Mouse (Mus musculus) cerebellum, adult (tissue): ENCODE measurements at regions not wholly inside any gene's neighbourhood (a gene's known extent, or its start where the extent isn't known, plus 50 kb on each side); places are given as distances from the start of the nearest gene placed in this dataset.

Experiments
- ATAC-seq: cut with Nextera tagmentation; 2 replicates; pipeline ENCODE4 v1.9.2; 2017; ENCODE audit warnings: mild to moderate bottlenecking, moderate library complexity, mixed read lengths; ENCODE audit not compliant: insufficient number of reproducible peaks, low FRiP score, low TSS enrichment

DNA sequence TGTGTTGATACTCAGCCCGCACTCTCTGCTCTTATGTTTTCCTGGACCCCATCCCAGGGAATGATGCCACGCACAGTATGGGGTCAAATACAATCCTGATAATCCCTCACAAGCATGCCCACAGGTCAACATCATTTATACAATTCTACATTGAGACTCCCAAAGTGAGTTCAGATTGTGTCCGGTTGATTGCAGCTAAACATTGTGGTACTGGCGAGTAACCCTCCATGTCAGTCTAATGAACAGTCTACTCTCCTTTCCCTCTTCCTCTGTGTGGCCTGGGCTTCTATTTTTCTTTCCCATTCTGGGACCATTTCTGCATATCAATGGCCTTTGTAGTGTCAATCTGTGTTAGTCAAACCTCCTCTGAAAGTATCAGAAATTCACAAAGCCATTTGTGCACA, 112.6 kb upstream of the Gria1 start:
- ATAC-seq, result no peak

DNA sequence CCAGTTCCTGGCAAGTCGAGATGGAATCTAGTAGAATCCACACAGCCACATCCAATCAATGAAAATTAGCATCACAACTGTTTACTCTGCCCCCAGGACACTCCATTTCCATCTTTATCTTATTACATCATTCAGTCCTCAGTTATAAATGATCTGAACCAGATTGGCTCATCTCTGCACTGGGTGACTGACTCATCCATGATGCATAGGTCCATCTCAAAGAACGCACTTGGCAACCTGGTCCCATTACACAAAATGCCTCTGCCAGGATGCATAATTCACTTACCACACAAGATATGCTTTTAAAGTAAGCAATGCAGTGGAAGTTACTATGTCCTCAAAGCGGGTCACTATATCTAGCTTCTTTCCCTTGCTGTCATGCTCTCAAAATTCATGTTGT, 110.0 kb upstream of the Gria1 start:
- no peak for ATAC-seq

DNA sequence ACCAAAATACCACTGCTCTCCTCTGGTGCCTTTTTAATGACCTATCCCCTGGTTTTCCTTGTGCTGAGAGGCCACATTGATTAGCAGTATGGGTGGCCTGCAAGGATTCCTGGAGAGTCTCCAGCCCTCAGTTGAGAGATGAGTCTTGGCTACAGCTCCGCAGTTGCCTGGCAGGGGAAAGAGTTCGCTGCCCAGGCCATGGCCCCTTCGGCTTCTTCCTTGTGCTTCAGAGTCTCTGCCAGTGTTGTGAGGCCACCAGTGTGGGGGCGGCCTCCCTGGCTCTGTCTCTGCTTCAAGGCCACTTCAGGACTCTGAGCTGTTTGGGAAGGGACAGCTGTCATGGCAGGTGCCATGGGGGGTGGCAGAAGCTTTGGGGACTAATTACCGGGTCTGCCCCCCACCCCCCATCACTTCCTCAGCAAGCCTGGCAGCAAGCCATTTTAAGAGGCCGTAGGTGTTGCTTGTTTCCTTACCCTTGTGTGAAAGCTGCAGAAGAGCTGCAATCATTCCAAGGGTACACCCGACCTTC, 85.8 kb upstream of the Gria1 start:
- ATAC-seq, result peak; percentile 31; the same call in 1 of the 2 replicates

DNA sequence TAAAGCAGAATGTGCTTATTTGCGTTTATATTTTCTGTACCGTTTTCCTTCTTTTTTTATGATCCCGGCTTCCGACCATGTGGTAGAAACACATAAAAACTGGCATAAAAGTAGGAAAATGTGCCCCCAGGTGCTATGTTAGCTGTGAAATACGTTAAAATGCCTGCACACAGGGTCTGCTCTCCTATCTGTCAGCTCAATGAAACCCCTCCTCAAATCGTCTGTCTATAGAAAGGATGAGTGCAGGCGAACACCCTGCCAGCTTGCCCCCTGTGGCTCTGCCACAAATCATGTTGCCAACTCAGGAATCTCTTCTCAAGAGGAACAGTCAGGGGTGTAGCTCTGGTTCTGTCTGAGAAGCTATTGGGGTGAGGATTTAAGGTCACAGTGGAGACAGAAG, 78.4 kb upstream of the Gria1 start:
- no peak for ATAC-seq

DNA sequence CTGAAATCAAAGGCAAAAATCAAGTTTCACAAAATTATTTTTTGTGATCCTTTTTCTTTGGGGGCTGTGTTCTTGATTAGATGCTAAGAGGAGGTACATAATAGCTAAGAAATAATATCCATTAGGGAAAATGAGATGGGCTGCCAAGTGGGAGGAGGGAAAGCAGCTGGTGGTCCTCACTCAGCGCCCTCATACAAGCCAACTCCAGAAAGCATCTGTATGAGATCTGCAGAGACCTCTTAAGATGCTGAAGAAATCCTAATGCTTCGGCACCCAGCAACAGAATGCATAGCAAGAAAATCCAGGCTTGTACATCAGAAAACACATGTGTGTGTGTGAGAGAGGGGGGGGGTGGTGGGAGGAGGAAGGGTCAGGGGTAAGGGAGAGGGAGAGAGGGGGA, 58.8 kb upstream of the Gria1 start:
- no peak for ATAC-seq

DNA sequence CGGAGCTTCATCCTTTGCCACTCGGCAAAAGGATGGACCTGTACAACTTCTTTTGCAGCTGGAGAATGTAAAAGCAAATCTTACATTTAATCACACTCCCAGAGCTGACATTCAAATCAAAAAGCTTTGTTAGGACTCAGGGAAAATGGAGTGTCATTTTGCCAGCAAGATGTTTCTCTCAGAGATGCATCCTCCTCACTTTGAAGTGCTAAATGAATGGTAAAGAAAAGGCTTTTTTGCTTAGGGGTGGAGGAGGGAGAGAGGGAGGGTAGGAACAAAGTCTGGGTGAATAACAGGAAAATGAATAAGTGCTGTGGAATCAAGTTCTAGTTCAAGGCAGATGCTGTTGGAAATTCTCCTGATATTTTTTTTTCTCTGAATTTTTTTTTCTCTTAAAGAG, 53.4 kb upstream of the Gria1 start:
- ATAC-seq, result no peak
